Mouse (Mus musculus): ENCODE measurements around the gene Naa16.

Naa16 gene

DNA sequence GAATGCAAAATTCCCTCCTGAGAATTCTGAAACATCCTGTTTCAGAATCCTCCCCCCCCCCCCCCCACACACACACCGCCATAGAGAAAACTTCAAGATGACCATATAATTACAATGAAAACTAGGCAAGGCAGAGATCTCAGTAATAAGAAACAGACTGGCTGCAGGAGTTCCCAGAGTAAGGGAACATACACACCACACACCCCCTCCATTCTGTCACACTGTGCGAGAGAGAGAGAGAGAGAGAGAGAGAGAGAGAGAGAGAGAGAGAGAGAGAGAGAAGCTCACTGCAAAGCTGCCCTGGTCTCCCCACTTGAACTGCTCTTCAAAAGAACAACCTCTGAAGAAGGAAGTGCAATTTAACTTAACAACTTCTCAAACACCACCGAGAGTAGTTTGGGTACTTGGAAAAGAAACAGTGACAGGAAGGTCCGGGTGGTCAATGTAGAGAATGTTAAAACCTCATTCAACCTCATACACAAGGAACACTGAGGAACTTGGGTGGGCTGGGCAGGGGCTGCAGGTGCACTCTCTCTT lies 78.6 kb downstream of the Naa16 start:
- TF ChIP-seq GATA4 (IDR thresholded peaks at IDR 0.05; ENCODE audit: insufficient replicate concordance, low read length), result no peak

DNA sequence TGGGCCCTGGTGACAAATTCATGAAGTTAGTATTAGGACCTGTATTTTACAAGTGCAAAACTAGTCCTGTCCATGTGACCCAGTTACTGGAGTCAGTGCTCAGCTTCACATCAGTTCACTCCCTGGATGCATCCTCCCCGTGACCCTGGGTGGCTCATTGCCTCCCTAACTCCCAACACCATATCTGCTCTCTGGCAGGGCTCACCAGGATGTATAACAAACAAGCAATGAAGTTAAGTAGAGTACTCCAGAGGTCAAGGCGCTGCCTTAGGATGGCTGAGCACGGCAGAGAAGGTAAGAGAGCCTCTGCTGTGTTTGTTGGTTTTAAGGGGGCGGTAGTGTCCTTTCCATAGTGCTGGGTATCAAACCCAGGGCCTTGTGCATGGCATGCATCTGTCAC lies 81.5 kb downstream of the Naa16 start:
- no peak for TF ChIP-seq GATA4 (IDR thresholded peaks at IDR 0.05; ENCODE audit: insufficient replicate concordance, low read length)

DNA sequence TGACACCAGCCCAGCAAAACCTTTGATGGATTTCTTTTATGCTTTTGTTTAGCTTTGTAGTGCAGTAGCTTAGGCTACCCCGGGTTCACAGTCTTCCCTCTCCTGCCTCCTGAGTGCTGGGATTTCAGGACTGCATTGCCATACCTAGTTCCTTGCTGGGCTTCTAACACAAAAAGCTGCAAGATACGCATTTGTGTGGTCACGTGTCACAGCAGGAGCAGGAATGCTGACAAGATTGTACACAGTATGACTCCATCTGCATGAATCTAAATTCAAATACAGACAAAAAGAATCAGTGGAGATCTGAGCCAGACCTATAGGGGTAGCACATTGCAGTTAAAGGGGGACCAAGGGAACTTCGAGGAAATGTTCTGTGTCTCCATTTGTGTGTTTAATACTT lies 82.2 kb downstream of the Naa16 start:
- no peak for TF ChIP-seq GATA4 (IDR thresholded peaks at IDR 0.05; ENCODE audit: insufficient replicate concordance, low read length)

DNA sequence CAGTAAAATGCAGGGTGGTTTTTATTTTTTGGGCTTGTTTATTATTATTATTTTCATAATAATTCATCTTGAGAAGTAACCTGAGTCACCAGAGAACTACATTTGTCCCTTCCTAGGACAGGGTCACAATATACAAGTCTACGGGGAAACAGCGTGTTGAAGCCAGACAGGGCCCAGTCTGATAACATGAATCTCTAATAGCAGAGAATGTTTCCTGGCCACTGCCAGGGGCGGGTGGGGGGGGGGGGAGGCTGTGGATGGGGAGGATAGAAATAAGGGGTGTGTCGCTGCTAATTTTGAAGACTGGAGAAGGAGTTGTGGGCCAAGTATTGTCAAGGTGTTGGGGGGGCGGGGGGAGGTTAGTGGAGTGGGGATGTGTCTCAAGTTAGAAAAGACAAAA lies 82.7 kb downstream of the Naa16 start:
- TF ChIP-seq GATA4 (IDR thresholded peaks at IDR 0.05; ENCODE audit: insufficient replicate concordance, low read length), result no peak

DNA sequence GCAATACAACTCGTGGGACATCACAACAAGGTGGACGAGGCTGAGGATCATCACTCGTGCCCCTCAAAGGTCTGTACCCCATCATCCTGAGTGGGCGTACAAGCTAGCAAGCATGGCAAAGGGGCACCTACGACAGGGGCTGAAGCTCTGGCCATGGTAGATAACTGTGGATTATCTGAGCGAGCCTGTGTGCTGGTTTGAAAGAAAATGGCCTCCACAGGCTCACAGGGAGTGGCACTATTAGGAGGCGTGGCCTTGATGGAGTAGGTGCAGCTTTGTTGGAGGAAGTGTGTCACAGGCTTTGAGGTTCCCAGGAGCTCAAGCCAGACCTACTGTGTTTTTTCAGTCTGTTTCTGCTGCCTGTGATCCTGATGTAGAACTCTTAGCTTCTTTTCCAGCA lies 83.4 kb downstream of the Naa16 start:
- no peak for TF ChIP-seq GATA4 (IDR thresholded peaks at IDR 0.05; ENCODE audit: insufficient replicate concordance, low read length)

DNA sequence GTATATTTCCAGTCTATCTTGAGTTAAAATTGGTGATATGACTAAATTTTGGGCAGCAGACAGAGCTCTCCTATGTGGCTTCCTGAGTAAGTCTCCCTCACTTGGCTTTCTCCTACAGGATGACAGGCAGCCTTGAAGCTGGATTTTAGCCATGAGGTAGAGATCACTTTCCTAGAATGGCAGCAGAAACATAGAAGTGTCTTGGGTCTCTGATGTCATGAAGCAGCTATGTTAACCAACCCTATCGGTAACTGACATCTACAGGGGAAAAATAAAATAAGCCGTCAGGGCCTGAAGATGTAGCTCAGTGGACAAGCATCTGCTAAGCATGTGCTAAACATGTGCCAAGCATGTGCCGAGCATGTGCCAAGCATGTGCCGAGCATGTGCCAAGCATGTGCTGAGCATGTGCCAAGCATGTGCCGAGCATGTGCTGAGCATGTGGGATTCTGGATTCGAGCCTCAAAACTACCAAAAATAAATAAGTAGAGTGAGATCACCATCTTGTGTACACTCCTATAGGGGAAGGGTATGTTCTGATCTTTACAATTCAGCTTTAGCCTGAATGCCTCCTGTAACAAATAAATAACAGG lies 85.6 kb downstream of the Naa16 start:
- TF ChIP-seq GATA4 (IDR thresholded peaks at IDR 0.05; ENCODE audit: insufficient replicate concordance, low read length), result no peak

DNA sequence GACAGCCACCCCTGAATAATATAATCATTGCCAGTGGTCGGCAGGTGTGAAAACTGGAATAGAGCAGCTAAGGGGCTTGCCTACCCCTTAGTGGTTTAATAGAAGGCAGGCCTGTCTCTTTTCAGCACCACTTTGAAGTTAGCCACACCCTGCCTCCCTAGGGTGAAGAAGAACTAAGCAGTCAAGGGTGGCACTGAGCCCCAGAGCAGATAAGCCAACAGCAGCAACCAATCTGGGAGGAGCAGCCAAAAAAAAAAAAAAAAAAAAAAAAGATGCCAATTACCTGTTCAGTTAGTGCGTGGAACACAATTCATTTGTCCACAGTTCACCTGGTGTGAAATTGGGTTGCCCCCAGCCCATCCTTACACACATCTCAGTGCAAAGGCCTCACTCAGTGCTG lies 87.4 kb downstream of the Naa16 start:
- TF ChIP-seq GATA4 (IDR thresholded peaks at IDR 0.05; ENCODE audit: insufficient replicate concordance, low read length), result no peak

DNA sequence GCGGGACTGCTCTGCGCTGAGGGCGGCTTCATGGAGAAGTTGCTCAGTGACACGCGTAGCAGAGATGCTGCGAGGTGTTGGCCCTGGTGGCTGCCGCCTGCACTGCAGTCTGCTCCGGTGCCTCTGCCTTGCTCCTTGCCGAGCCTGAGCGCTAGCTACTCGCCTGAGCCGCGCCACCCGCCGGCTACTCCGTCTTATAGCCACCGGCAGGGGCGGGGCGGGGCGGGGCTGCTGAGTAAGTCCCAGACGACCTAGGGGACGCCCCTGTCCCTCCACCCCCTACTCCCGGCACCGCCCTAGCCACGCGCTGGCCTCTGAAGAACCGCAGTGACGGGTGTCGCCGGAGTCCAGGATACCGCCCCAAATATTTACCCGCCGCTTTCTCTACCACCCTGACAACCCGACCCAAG lies 89.1 kb downstream of the Naa16 start, which contains the start of gene Rgcc:
Rgcc (minus strand) TSS at position 180 of the 410 bp plus-strand sequence.
- no peak for TF ChIP-seq GATA4 (IDR thresholded peaks at IDR 0.05; ENCODE audit: insufficient replicate concordance, low read length)

DNA sequence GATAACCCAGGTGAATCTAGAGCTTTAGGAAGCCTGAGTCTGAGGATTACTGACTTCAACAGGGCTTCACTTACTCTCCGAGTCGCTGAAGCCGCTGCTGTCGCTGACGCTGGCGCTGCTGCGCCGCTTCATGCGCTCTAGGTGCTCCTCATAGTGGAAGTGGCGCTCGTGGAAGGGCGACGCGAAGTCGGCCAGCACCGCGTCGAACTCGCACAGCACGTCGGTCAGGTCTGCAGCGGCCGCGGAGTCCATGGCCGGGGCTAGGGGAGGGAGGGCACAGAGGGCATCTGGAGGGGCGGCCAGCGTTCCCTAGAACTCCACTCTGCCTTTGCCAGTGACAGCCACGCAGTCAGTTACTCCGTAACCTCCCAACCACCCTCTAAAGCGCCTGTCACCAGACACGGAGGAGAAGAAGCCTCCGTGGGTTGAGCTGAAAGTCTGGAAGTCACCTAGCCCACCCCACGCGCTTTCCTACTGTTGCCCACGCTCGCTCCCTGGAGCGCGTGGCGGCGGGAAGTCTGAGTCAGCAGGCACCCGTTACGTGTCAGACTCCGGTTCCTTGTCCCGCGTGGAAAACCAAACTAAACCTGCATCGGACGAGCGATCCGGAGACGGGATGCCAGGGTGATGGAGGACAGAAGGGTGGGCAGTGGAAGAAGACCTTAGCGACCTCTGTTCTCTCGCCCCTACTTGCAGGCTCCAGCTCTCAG lies 89.8 kb downstream of the Naa16 start:
- no peak for TF ChIP-seq GATA4 (IDR thresholded peaks at IDR 0.05; ENCODE audit: insufficient replicate concordance, low read length)

DNA sequence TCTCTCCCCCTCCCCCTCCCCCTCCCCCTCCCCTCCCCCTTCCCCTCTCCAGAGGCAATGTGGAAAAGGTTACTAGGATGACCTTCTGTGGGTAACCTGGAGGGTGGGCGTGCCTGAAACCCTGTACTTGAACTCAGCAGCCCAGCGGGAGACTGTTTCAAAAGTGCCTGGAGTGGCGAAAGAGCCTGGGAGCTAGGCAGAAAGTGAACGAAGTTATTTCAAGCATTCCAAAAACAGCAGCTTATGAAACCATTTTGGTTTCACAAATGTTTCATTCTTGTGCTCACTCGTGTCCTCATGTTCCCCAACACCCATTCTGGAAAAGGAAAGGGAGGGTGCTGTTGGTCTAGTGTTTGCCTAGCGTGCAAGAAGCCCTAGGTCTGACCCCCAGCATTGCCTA lies 90.8 kb downstream of the Naa16 start:
- no peak for TF ChIP-seq GATA4 (IDR thresholded peaks at IDR 0.05; ENCODE audit: insufficient replicate concordance, low read length)

DNA sequence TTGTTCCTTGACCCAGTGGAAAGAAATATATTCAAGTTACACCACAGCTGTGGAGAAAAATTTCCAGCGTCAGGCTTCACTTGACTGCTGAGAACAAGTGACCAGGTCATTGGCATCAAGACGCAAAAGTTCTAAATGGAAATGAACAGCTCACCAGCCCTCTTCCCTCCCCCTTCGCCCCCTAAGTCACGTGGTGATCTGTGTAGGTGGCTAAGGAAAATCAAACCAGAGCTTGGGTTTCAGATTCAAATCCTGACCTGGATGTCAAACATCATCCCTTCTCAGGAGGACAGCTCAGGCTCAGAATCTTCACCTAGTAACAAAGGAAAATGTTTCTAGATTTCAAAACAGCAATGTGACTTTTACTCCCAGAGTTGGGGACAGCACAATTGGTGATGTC lies 91.3 kb downstream of the Naa16 start:
- TF ChIP-seq GATA4 (IDR thresholded peaks at IDR 0.05; ENCODE audit: insufficient replicate concordance, low read length), result no peak

DNA sequence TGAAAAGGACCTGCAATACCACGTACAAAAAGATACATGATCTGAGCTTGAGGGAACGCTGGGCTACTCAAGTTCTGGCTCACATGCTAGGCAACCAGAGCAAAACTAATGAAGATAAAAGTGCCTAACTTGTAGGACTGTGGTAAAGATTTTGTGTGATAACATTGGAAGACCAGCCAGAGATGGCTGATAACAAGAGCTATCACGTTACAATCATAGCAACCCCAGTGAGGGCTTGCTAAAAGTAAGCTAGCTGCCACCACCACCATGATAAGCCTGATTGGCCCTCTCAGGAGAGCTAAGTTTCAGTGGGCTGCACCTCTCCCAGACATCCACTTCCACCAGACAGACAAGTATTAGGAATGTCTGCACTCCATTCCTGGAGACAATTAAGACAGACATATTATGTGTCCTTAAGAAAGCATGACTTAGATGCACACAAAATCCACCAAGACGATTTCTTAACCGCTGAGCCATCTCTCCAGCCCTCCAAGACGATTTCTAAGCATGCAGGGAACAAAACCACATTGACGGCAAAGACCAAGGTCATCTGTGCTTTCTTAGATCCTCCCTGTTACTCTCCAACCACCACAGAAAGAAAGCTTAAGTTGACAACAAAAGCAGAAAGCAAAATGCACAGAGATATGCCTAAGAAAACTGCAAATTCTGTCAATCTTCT lies 92.1 kb downstream of the Naa16 start:
- no peak for TF ChIP-seq GATA4 (IDR thresholded peaks at IDR 0.05; ENCODE audit: insufficient replicate concordance, low read length)

DNA sequence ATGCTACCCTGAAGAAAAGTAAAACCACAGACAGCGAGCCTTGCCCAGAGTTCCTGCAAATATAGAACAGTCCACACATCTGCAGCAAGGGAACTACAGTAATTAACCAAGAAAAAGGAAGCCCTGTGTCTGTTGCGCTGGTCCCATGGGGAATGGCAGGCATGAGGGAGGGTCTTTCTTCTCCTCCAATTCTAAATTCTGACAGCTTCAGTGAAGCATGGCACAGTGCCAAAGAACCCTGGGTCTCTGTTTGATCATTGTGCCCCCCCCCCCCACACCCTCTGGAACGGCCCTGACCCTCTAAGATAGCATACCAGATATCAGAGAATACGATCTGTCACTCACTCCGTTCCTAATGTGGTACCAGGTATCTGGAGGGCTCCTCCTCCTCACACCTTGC lies 93.7 kb downstream of the Naa16 start:
- TF ChIP-seq GATA4 (IDR thresholded peaks at IDR 0.05; ENCODE audit: insufficient replicate concordance, low read length), result no peak

DNA sequence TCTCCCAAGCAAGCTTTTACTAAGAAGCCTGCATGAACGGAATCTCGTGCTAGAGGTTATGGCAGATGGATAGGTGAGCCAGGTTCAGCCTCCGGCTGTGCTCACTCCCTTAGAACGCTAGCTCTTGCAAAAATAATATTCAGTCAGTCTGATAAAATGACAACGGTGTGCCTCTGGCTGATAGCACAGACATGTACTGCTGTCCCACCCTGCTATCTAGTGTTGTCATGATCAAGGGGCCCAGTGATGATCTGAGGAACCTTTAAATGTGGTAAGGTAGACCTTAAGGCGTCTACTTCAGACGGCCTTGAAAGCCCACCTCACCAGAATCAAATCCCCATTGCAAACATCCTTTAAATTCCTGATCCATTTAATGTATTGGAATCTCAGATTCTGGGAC lies 94.4 kb downstream of the Naa16 start:
- TF ChIP-seq GATA4 (IDR thresholded peaks at IDR 0.05; ENCODE audit: insufficient replicate concordance, low read length), result no peak

DNA sequence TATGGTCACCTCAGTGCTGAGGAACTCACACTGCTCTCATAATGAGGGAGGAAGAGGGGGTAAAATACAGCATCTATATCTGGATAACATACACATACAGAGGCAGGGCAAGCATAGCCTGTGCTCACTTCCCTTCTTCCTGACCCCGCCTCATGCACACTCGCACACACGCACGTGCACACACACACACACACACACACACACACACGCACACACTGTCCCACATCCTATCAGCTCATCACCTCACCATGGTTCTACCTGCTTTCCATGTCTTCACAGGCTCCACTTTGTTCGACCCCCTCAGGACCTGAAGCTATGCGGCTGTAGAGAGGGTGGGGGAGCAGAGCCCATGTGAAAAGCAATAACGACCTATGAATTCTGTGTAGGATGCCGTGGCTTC lies 95.0 kb downstream of the Naa16 start:
- TF ChIP-seq GATA4 (IDR thresholded peaks at IDR 0.05; ENCODE audit: insufficient replicate concordance, low read length), result no peak

DNA sequence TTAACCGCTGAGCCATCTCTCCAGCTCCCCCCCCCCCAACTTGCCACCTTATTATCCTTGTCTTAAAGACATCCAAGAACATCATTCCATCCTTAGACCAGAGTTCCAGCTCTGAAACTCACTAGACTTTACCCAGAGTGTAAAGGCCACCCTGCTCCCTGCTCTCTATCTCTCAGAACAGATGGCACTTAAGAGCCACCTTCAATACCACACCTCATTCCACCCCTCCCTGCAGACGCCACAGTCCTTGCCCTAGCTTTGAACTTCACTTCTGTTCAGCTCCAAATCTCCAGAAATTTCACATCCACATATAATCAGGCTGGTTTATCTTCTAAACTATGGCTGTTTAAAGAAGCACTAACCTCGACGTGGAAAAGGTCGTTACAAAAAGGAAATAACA lies 95.6 kb downstream of the Naa16 start:
- no peak for TF ChIP-seq GATA4 (IDR thresholded peaks at IDR 0.05; ENCODE audit: insufficient replicate concordance, low read length)

Measured in liver, adult (tissue).